Mouse (Mus musculus) G1E (cell line): ENCODE data around the gene Hoxa9.

ENCODE experiments used
- CTCF ChIP-seq: IDR thresholded peaks from 2 replicates; pipeline ENCODE4 v1.5.1; 2012; ENCODE audit warnings: low read depth, low read length, inconsistent platforms, mixed read lengths
- GATA1 ChIP-seq: IDR thresholded peaks from 2 replicates; pipeline ENCODE4 v1.6.1; 2012; ENCODE audit warnings: borderline replicate concordance, low read length, inconsistent platforms, mixed read lengths
- TAL1 ChIP-seq: conservative IDR thresholded peaks from 2 replicates; pipeline ENCODE4 v1.6.1; 2012; ENCODE audit warnings: low read depth, low read length, inconsistent platforms, mixed read lengths

DNA sequence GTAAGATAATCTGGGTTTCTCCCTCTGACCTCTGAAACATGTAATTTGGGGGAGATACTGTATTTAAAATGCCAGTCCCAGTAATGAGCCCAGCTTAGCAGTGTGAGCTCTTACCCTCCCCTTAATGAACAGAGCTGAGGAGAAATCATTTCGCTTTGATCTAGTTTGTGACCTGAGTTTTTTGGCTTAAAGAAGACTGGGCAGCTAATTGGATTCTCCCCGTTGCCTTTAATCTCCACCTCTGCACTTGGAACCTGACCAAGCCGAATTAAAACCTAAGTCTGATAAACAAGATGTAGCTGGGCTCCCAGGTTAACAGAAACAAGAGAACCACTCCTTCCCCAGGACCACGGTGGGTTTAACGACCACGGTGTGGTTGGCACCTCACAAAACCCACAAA lies 45.5 kb upstream of the Hoxa9 start:
- TF ChIP-seq CTCF (no peak), TAL1 (no peak), GATA1 (no peak)
